Mouse (Mus musculus): ENCODE data around the gene Plxna2. TPM values are rescaled to one million over a fixed set of nuclear protein-coding genes. Genes with fewer than 3 reads are reported as not detected.

Plxna2 gene
- polyA plus RNA-seq, 2 experiments = 1.1 to 1.2 TPM

DNA sequence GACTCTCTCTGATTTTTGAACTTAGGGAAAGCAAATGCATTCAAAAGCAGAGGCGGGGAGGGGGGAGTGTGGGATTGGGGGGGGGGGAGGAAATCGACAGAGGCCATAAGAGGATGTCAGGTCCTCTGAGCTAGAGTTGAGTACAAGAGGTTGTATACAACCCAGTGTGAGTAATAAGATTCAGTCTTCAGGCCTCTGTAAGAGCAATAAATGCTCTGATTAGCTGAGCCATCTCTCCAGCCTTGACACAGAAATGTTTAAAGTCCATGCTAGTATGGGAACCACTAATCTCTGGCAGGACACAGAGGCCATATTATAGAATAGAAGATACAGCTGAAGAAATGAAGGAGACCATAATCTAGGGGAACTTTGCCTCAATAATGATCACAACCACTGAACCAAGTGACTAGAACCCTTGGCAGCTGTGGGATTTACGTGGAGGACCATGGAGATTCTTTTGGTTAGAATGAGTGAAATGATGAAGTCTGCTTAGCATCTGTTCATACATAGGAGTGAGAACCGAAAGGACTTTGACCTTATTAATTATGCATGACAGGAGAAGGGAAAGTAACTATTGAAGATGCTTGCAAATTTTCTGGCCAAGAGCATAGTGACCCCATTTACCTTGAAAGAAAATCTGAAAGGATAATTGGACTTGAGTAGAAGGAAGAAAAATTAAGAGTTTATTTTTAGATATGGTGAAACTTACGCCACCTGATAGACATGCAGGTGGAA, 158.7 kb downstream of the Plxna2 start:
- no peak overlapping the region for H3K27ac ChIP-seq
- no peaks in the 10 kb centered on the region for H3K27me3 ChIP-seq (ENCODE audit: control insufficient read depth, insufficient read depth, low read length)
- 66% methylated on average over 5 of the region's 5 CpGs for WGBS (ENCODE audit: insufficient replicate concordance)

DNA sequence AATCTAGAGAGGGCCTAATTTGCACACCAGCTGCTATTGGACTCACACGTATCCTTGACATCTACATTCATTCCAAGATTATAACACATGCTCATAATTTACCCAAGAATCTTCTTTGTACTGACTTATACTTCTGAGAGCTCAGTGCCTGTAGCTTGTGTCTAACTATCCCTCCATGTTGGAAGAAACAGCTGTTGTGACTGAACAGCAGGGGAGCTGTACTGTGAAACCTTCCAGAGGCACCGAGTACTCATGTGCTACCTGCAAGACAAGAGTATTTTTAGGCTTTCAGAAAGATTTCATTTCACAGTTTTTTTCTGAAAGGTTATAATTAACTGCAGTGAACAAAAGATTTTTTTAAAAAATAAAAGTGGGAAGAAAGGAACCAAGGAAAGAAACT, 159.6 kb downstream of the Plxna2 start:
- no peak overlapping the region for H3K27ac ChIP-seq
- no peaks in the 10 kb centered on the region for H3K27me3 ChIP-seq (ENCODE audit: control insufficient read depth, insufficient read depth, low read length)
- peaks cover 13 to 22% of the 10 kb centered on the region in 2 experiments for H3K4me1 ChIP-seq (replicated peaks; ENCODE audit: control insufficient read depth in 2 of 2, insufficient read depth in 2 of 2, low read length in 1 of 2)
- H3K9ac ChIP-seq (replicated peaks) = no peak overlapping the region
- H3K4me3 ChIP-seq (ENCODE audit: insufficient read depth in 1 of 2, low read depth in 2 of 2, low read length in 2 of 2) = no peak overlapping the region
- H3K36me3 ChIP-seq (replicated peaks; ENCODE audit: control insufficient read depth, insufficient read depth, low read depth) = no peaks in the 10 kb centered on the region
- no peak for TF ChIP-seq CTCF (IDR thresholded peaks at IDR 0.05; ENCODE audit: low read depth)
- no peak for TF ChIP-seq EP300 (IDR thresholded peaks at IDR 0.05; ENCODE audit: low read depth)
- 79% methylated on average over 2 of the region's 2 CpGs for WGBS (ENCODE audit: insufficient replicate concordance)
- DNase-seq (ENCODE audit: low read depth in 3 of 3, low spot score in 3 of 3) (no peak), ATAC-seq (ENCODE audit: insufficient read depth) (no peak)
- H3K9me3 ChIP-seq (ENCODE audit: control insufficient read depth, low read length) = no peaks in the 10 kb centered on the region
- no peak overlapping the region for H3K4me2 ChIP-seq (ENCODE audit: low read depth)

More for the DNA sequence above, 158.7 kb downstream of the Plxna2 start:
- Histone ChIP-seq H3K9me3 (ENCODE audit: control insufficient read depth, low read length) (no peaks in the 10 kb centered on the region), H3K4me3 (ENCODE audit: insufficient read depth in 1 of 2, low read depth in 2 of 2, low read length in 2 of 2) (no peak overlapping the region), H3K9ac (replicated peaks) (no peak overlapping the region), H3K4me2 (ENCODE audit: low read depth) (no peak overlapping the region), H3K4me1 (replicated peaks; ENCODE audit: control insufficient read depth in 2 of 2, insufficient read depth in 2 of 2, low read length in 1 of 2) (peaks cover 13 to 25% of the 10 kb centered on the region in 2 experiments), H3K36me3 (replicated peaks; ENCODE audit: control insufficient read depth, insufficient read depth, low read depth) (no peaks in the 10 kb centered on the region)
- no peak for ATAC-seq (ENCODE audit: insufficient read depth)
- no peak for DNase-seq (ENCODE audit: low read depth in 3 of 3, low spot score in 3 of 3)
- TF ChIP-seq CTCF (IDR thresholded peaks at IDR 0.05; ENCODE audit: low read depth) (no peak), EP300 (IDR thresholded peaks at IDR 0.05; ENCODE audit: low read depth) (no peak)

DNA sequence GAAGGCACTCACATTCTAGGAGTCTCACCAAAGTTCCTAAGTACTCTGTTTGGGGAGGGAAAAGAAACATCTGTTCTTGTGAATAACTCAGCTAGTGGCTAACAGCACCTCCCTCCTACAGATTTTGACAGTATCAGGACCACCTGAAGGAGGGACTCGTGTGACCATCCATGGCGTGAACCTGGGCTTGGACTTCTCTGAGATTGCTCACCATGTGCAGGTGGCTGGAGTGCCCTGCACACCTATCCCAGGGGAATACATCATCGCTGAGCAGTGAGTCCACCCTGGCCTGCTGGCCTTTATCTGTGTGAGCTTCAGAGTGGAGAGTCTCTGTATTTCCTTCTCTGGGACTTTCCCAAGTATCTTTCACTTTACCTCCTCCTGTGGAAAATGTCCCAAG, 162.4 kb downstream of the Plxna2 start:
- no peak overlapping the region for H3K9ac ChIP-seq (replicated peaks)
- TF ChIP-seq CTCF (IDR thresholded peaks at IDR 0.05; ENCODE audit: low read depth) (no peak), EP300 (IDR thresholded peaks at IDR 0.05; ENCODE audit: low read depth) (no peak)
- no peak overlapping the region for H3K4me2 ChIP-seq (ENCODE audit: low read depth)
- H3K27me3 ChIP-seq (ENCODE audit: control insufficient read depth, insufficient read depth, low read length) = no peaks in the 10 kb centered on the region
- WGBS (ENCODE audit: insufficient replicate concordance) = 76% methylated on average over 3 of the region's 3 CpGs
- H3K4me3 ChIP-seq (ENCODE audit: insufficient read depth in 1 of 2, low read depth in 2 of 2, low read length in 2 of 2) = no peak overlapping the region
- no peaks in the 10 kb centered on the region for H3K9me3 ChIP-seq (ENCODE audit: control insufficient read depth, low read length)
- DNase-seq (ENCODE audit: low read depth in 3 of 3, low spot score in 3 of 3) (no peak), ATAC-seq (ENCODE audit: insufficient read depth) (no peak)
- H3K36me3 ChIP-seq (replicated peaks; ENCODE audit: control insufficient read depth, insufficient read depth, low read depth) = no peaks in the 10 kb centered on the region
- H3K4me1 ChIP-seq (replicated peaks; ENCODE audit: control insufficient read depth in 2 of 2, insufficient read depth in 2 of 2, low read length in 1 of 2) = peaks cover under 1 to 2% of the 10 kb centered on the region in 2 experiments; a peak in 2 of 4 replicates
- H3K27ac ChIP-seq = no peak overlapping the region

DNA sequence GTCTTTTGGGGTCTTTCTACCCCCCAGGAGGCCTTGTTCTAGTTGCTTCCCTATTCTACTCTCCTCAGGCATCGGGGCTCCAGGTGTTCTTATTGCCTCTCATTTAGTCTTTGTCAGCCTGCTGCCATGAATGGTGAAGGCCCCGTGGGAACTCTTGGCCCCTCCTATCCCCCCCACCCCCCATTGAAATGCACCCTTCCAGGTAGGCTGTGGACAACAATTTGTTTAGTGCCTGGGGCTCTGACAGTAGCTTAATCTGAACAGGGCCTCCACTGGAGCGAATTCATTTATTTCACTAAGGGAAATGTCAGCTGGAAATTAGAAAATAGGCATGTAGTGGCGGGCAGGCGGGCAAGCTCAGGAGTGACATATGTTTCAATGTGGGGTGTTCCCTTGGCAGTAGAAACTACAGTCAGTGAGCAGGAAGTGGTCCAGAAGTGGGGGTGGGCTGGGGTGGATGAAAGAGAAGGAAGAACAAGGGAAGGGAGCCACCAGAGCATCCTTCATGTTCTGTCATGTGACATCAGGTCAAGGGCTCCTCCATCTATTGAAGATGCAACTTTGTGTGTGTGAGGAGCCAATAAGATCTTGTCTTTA, 162.9 kb downstream of the Plxna2 start:
- ATAC-seq (ENCODE audit: insufficient read depth) (no peak), DNase-seq (ENCODE audit: low read depth in 3 of 3, low spot score in 3 of 3) (no peak)
- Histone ChIP-seq H3K36me3 (replicated peaks; ENCODE audit: control insufficient read depth, insufficient read depth, low read depth) (no peaks in the 10 kb centered on the region), H3K4me1 (replicated peaks; ENCODE audit: control insufficient read depth in 2 of 2, insufficient read depth in 2 of 2, low read length in 1 of 2) (no peaks in the 10 kb centered on the region), H3K27me3 (ENCODE audit: control insufficient read depth, insufficient read depth, low read length) (no peaks in the 10 kb centered on the region), H3K4me3 (ENCODE audit: insufficient read depth in 1 of 2, low read depth in 2 of 2, low read length in 2 of 2) (no peak overlapping the region), H3K9ac (replicated peaks) (no peak overlapping the region), H3K27ac (no peak overlapping the region), H3K4me2 (ENCODE audit: low read depth) (no peak overlapping the region), H3K9me3 (ENCODE audit: control insufficient read depth, low read length) (no peaks in the 10 kb centered on the region)
- TF ChIP-seq CTCF (IDR thresholded peaks at IDR 0.05; ENCODE audit: low read depth) (no peak), EP300 (IDR thresholded peaks at IDR 0.05; ENCODE audit: low read depth) (no peak)
- 66% methylated on average over 5 of the region's 5 CpGs for WGBS (ENCODE audit: insufficient replicate concordance)

DNA sequence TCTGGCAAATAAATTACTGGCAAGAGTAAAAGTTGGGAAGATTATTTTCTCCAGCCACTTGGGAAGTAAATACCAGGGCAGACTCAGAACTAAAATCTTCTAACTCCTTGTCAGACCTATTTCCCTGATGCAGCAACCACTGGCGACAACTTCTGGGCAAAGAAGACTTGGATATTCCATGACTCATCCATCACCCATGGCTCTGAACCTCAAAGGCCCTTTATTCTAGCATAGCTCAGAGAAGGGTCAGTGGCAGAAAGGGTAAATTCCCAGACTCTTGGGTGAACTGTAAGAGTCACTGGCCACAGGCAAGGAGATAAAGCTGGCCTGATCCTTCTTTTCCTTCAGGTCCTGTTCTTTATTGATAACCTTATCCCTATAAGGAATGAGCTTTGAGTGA, 163.5 kb downstream of the Plxna2 start:
- no peak overlapping the region for H3K9ac ChIP-seq (replicated peaks)
- H3K4me1 ChIP-seq (replicated peaks; ENCODE audit: control insufficient read depth in 2 of 2, insufficient read depth in 2 of 2, low read length in 1 of 2) = no peaks in the 10 kb centered on the region
- no peak overlapping the region for H3K4me3 ChIP-seq (ENCODE audit: insufficient read depth in 1 of 2, low read depth in 2 of 2, low read length in 2 of 2)
- no peak overlapping the region for H3K27ac ChIP-seq
- H3K27me3 ChIP-seq (ENCODE audit: control insufficient read depth, insufficient read depth, low read length) = no peaks in the 10 kb centered on the region
- no peak for DNase-seq (ENCODE audit: low read depth in 3 of 3, low spot score in 3 of 3)
- no peaks in the 10 kb centered on the region for H3K36me3 ChIP-seq (replicated peaks; ENCODE audit: control insufficient read depth, insufficient read depth, low read depth)
- 79% methylated on average over 1 of the region's 1 CpGs for WGBS (ENCODE audit: insufficient replicate concordance)
- H3K9me3 ChIP-seq (ENCODE audit: control insufficient read depth, low read length) = no peaks in the 10 kb centered on the region
- ATAC-seq (ENCODE audit: insufficient read depth) = no peak
- TF ChIP-seq EP300 (IDR thresholded peaks at IDR 0.05; ENCODE audit: low read depth) (no peak), CTCF (IDR thresholded peaks at IDR 0.05; ENCODE audit: low read depth) (no peak)
- H3K4me2 ChIP-seq (ENCODE audit: low read depth) = no peak overlapping the region
